Mouse (Mus musculus): ENCODE measurements around the gene Samd9l. TPM values are rescaled to one million over a fixed set of nuclear protein-coding genes. Genes with fewer than 3 reads are reported as not detected.
"Not testable (repeated sequence)": the region's sequence is repeated elsewhere in the genome, so short reads cannot be mapped to it uniquely, and the experiment has no call there.

The Samd9l gene
- total RNA-seq, 2 experiments from 2014 or later: 2.7 to 3.4 TPM

GRCm38 (mm10) chr6:3345043-3345639 lies 54.2 kb downstream of the Samd9l start:
- DNase-seq; intact Hi-C loops (cut with DNase I): not testable (repeated sequence)

- DNase-seq; intact Hi-C loops (cut with DNase I): not testable (repeated sequence)
Observed at GRCm38 (mm10) chr6:3343603-3344247, 55.6 kb downstream of the Samd9l start.

GRCm38 (mm10) chr6:3341479-3341878 lies 57.9 kb downstream of the Samd9l start:
- DNase-seq: no peak
- intact Hi-C loops (cut with DNase I): no loop called here

GRCm38 (mm10) chr6:3340928-3341327 lies 58.4 kb downstream of the Samd9l start:
- DNase-seq; intact Hi-C loops (cut with DNase I): not testable (repeated sequence)

GRCm38 (mm10) chr6:3339131-3339530 lies 60.2 kb downstream of the Samd9l start:
- DNase-seq; intact Hi-C loops (cut with DNase I): not testable (repeated sequence)

Other genes starting within 250 kb of the Samd9l start
- gene Hepacam2, start 98.7 kb upstream of the Samd9l start, total RNA-seq (2021): not detected
- gene Vps50, start 98.8 kb upstream of the Samd9l start, total RNA-seq (2021): 10 to 100 TPM; 16.3 to 17.8 TPM

All from gastrocnemius, postnatal 36 days (tissue).